Mouse (Mus musculus): ENCODE results near the gene A930017K11Rik.

GRCm38 (mm10) chr17:25946891-25947290 lies 5.5 kb downstream of the A930017K11Rik start:
- no peak for TF ChIP-seq CTCF (IDR thresholded peaks at IDR 0.05; ENCODE audit: borderline replicate concordance, extremely low read depth, insufficient read depth, insufficient read length)
- TF ChIP-seq POLR2A (IDR thresholded peaks at IDR 0.05; ENCODE audit: borderline replicate concordance, extremely low read depth, insufficient read depth, insufficient read length, poor library complexity, severe bottlenecking), result no peak
